Mouse (Mus musculus) layer of hippocampus, postnatal 10 days (tissue): ENCODE data around the gene Necab3. TPM values are rescaled to one million over a fixed set of nuclear protein-coding genes. Genes with fewer than 3 reads are reported as not detected.

Source experiments
- total RNA-seq, 2 experiments: library from RNA; stranded (reverse); gene quantifications; 2 replicates each; pipeline ENCODE4 v1.2.3; 2021

Gene Necab3
- total RNA-seq, 2 experiments from 2014 or later, result 29.8 to 33.0 TPM

Other genes starting within 250 kb of the Necab3 start
- 10 to 100 TPM; 11.9 to 16.1 TPM for gene Cdk5rap1, start 185.9 kb downstream of the Necab3 start, total RNA-seq
- gene Snta1, start 150.8 kb downstream of the Necab3 start, total RNA-seq, result 10 to 100 TPM; 40.6 to 41.3 TPM
- 10 to 100 TPM; 43.6 to 60.6 TPM for gene Cbfa2t2, start 122.4 kb downstream of the Necab3 start, total RNA-seq
- 1 to 10 TPM in 1 of 2 experiments, under 1 TPM in 1; 0.67 to 2.0 TPM for gene 1700003F12Rik, start 11.8 kb downstream of the Necab3 start, total RNA-seq
- not detected for gene Actl10, start 7.1 kb downstream of the Necab3 start, total RNA-seq
- gene E2f1, start 11.0 kb upstream of the Necab3 start, total RNA-seq, result 10 to 100 TPM in 1 of 2 experiments, 1 to 10 TPM in 1; 8.8 to 10.5 TPM
- 10 to 100 TPM; 14.3 to 15.7 TPM for gene Pxmp4, start 44.8 kb upstream of the Necab3 start, total RNA-seq
- 10 to 100 TPM in 1 of 2 experiments, 1 to 10 TPM in 1; 9.8 to 12.2 TPM for gene Zfp341, start 54.4 kb upstream of the Necab3 start, total RNA-seq
- under 1 TPM in 1 of 2 experiments, not detected in 1; 0.76 TPM for gene 4930519P11Rik, start 54.5 kb upstream of the Necab3 start, total RNA-seq
- 100 to 1,000 TPM; 209 to 213 TPM for gene Chmp4b, start 92.8 kb upstream of the Necab3 start, total RNA-seq
- gene Gm14214, start 211.1 kb upstream of the Necab3 start, total RNA-seq, result not detected
- 100 to 1,000 TPM in 1 of 2 experiments, 10 to 100 TPM in 1; 85.2 to 101 TPM for gene Raly, start 232.2 kb upstream of the Necab3 start, total RNA-seq
- gene a, start 232.5 kb upstream of the Necab3 start, total RNA-seq, result under 1 TPM in 1 of 2 experiments, not detected in 1; 0.76 TPM